Mouse (Mus musculus): Measurements from ENCODE around the gene Rnf166.

DNA sequence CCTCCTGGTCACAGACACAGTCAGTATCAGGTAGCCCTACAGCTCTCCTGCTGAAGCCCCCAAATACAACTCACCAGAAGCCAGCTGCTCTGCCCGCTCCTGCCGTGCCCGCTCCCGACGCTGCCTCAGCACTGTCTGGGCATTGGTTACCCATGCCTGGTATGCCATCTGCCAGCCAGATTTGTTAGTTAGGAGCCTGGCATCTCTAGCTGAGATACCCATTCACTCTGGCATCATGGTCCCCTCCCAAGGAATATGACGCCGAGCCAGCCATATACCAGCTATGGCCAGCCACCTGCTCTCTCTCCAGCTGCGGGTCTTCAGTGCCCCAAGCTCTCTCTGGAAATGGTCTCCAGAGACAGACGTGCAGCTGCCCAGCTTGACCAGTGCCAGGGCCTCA, 12.5 kb upstream of the Rnf166 start:
- TF ChIP-seq POLR2A (IDR thresholded peaks at IDR 0.05; ENCODE audit: control insufficient read depth, low read depth, low read length), result no peak
- TF ChIP-seq CTCF (IDR thresholded peaks at IDR 0.05; ENCODE audit: control insufficient read depth, insufficient read depth, insufficient replicate concordance, low read depth, low read length), result no peak

Data from testis, adult 2 months (tissue).